Mouse (Mus musculus): ENCODE results near the gene Tmem135.
A peak's percentile ranks its signal among the peaks of the same experiment; 100 is the strongest.

The Tmem135 gene

DNA sequence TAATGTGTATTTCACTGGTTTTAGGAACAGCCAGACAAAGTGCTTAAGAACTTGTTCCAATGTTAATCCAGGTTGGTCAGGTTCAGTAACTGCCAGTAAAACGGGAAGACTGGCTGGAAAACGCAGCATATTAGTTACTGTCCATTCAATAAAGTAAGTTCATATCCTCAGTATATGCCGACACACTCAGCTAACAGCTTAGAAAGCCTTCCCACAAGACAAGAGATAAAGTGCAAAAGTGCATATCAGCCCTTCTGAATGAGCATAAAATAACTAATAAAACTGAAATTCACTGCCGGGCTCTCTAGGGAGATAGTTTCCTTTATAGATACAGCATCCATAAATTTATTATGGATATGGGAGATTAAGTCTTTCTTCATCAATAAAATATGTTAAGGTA, 161.5 kb downstream of the Tmem135 start:
- no peak for DNase-seq

GRCm38 (mm10) chr7:89242143-89242542, 161.9 kb downstream of the Tmem135 start:
- no peak for DNase-seq

GRCm38 (mm10) chr7:89239592-89239991, 164.4 kb downstream of the Tmem135 start:
- DNase-seq = no peak

DNA sequence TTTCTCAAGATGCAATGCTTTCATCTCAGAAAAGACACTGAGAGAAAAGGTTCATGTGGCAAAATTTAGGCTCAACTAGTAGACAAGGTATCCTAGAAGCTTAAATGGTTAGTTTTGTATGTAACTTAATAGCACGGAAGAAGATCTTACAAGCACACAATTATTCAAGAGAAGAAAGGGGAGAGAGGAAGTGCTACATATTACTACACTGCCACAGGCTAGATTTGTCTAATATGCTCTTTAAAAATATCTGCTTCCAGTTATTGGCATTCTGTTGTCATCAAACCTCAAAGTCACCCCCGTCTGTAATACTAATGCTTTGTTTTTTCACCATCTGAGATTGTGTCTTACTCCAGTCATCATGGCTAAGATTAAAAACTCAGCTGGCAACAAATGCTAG, 167.4 kb downstream of the Tmem135 start:
- no peak for DNase-seq

- DNase-seq = no peak
Observed at GRCm38 (mm10) chr7:89235974-89236507, 168.0 kb downstream of the Tmem135 start.

DNA sequence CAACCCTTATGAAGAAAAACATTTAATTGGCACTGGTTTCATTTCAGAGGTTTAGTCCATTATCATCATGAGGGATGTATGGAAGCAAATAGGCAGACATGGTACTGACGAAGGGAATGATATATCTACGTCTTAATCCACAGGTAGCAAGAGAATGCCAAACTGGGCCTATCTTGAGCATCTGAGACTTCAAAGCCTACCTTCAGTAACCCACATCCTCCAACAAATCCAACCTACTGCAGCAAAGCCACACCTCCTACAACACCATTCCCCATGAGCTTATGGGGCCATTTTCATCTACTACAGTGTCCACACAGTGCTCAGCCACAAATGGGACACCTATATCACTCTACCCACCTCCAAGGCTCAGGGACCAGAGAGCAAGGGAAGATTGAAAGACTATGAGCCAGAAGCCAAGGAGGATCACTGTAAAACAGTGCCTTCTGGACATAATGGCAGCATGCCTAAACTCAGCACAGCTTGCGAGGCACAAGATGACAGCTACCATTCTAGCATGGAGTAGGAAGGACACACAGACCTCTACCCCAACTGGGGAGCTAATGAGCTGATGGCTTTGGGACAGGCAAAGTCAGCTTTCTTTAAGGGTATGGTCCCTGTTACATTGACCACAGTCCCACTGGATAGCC, 171.4 kb downstream of the Tmem135 start:
- peak; percentile 49 to 57 for DNase-seq

DNA sequence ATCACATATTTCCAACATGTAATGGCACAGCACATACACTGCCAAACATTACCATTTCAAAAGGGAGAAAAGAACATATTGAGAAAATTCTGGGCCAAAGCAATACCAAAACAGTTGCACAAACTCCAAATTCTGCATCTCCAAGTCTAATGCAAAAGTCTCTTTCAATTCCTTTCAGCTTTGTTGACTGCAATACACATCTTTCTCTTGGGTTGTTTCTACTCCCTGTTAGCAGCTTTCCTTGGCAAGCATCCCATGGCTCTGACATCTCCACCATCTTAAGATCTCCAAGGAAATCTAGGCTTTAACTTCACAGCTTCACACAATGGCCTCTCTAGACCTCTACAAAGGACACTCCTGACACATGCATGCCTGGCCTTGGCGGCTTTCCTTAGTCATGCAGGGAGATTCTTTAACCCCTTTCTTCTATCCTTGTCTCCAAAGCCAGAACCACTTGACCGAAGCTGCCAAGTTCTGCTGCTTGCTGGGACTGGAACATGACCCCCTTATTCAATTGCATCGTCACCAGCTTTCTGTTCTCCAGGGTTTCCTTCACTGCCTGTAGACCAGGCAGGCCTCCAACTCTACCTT, 172.7 kb downstream of the Tmem135 start:
- peak in 1 of 2 experiments; percentile 23 for DNase-seq

- DNase-seq = no peak
Observed at GRCm38 (mm10) chr7:89222609-89223008, 181.4 kb downstream of the Tmem135 start.

DNA sequence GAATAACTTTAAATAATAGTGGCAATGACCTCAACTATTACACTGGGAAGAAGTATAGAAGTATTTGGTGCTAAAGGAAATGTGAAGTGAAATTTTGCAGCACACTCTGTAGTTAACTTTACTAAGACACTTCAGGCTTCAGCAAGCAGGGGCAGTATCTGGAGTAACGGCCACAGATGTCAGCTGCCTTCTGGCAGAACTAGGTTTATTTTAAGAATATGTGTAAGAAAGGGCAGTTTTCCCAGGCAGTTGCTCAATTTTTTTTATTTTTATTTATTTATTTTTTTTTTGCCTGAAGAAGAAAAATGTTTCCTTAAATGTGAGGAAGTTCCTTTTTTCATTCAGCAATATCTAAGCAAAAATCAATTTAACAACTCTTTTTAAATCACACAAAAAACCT, 187.4 kb downstream of the Tmem135 start:
- no peak for DNase-seq

- no peak for DNase-seq
Observed at GRCm38 (mm10) chr7:89216118-89216517, 187.9 kb downstream of the Tmem135 start.

DNA sequence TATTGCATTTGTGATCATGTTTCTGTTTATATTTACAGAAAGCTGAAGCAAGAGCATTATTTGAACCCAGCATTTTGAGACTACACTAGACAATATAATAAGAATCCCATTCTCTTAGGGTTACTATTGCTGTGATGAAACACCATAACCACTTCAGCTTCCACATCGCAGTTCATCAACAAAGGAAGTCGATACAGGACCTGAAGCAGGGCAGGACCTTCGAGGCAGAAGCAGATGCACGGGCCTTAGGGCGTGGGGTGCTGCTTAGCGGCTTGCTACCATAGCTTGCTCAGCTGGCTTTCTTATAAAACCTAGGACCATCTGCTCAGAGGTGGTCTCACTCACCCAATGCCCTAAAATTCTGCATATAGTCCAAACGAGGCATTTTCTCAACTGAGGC, 188.3 kb downstream of the Tmem135 start:
- no peak for DNase-seq

DNA sequence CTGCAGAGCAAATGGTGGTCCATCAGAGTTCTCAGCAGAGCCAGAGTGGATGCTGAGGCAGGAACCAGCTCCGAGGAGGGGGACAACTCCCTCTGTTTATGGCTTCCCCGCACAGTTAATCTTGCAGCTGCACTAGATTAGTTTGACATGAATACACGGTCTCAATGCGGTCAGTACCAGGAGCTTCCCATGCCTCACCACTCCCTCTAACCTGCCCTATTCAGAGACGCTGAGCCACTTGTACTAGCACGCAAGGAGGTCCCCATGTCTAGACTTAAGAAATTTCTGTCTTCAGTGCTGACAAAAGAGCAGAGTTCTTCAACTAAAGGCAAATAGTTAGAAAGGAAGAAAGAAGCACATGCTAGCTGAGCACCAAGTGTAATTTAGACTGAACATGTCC, 193.5 kb downstream of the Tmem135 start:
- no peak for DNase-seq

DNA sequence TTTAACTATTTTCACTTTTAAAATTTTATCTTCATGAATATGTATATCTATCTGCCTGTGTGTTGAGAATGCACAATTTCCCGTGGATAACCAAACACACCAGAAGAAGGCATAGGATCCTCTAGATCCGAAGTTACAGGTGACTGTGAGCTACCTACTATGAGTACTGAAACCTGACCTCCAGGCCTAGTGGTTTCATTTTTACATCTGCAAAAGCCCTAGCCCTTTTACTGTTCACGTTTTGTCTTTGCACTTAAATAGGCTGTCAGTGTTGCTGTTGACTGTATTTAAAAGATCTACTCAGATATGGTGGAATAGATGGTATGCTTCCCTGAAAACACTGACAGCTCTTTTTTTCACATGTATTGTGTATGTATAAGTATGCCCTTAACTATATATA, 197.9 kb downstream of the Tmem135 start:
- no peak for DNase-seq

DNA sequence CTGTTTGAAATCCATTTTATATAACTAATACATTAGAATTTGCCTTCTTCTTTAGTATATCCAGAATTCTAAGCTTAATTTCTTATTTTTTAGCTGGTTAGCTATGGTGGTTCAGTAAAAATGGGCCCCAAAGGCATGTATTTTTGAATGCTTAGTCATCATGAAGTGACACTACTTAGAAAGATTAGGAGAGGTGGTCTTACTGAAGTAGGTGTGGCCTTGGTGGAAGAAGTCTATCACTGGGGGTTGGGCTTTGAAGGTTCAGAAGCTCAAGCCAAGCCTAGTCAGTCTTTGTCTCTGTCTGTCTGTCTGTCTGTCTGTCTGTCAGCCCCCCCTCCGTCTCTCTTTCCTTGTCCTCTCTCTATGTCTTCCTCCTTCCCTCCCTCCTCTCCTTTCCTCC, 198.6 kb downstream of the Tmem135 start:
- DNase-seq = no peak

- no peak for DNase-seq
Observed at GRCm38 (mm10) chr7:89203144-89203543, 200.9 kb downstream of the Tmem135 start.

- DNase-seq = no peak
Observed at GRCm38 (mm10) chr7:89201954-89202353, 202.1 kb downstream of the Tmem135 start.

- DNase-seq = no peak
Observed at GRCm38 (mm10) chr7:89198499-89198898, 205.5 kb downstream of the Tmem135 start.

DNA sequence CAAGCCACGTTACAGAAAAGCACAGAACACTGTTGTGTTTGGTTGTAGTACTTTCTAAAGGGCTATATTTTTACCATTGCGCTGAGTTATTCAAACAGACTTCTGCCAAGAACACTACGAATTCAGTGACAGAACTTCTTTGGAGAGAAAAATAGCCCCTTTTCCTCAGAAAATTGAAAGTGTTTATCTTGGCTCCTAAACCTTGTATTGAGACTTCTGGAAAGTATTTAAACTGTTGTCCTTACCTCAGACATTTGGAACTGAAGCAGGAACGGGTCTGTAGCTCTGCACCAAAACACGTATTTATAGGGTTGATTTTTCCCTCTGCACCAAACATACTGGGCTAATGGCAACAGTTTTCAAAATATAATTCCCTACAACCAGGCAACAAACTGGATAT, 210.6 kb downstream of the Tmem135 start:
- no peak for DNase-seq

DNA sequence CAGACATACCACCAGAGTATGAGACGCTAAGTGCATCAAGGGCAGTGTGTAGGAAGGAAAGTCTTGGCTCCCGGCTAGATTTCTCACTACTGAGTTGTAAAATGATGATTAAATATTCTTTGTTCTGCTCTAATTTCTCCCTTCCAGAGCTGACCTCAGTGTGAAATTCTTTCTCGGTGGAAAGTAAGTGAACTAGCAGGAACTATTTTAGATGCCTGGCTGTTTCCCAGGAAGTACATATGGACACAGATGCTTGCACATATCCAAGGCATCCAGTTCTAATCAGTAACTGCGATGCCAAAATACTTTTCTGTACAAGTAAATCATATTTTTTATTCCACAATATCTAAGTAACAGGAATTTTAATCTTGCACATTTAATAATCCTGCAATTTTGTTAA, 220.1 kb downstream of the Tmem135 start:
- no peak for DNase-seq

GRCm38 (mm10) chr7:89182943-89183342, 221.1 kb downstream of the Tmem135 start:
- no peak for DNase-seq

DNA sequence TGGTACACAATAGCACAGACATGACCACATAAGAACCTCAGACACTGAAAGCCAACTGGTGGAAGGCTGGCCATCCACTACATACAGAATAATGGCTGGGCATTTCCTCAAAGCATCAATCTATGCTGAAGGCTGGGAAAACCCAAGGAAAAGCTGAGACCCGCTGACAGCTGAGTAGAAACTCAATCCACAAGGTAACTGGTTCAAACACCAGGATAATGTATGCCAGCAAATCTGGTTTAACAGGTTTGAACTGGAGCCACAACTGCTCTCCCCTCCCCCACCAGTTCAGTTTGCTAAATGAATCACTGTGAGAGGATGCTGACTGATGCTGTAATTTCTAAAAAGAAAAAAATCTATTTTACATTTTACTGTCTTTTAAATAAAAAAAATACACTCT, 222.7 kb downstream of the Tmem135 start:
- no peak for DNase-seq

GRCm38 (mm10) chr7:89178601-89179000, 225.4 kb downstream of the Tmem135 start:
- DNase-seq = peak; percentile 29 to 47

DNA sequence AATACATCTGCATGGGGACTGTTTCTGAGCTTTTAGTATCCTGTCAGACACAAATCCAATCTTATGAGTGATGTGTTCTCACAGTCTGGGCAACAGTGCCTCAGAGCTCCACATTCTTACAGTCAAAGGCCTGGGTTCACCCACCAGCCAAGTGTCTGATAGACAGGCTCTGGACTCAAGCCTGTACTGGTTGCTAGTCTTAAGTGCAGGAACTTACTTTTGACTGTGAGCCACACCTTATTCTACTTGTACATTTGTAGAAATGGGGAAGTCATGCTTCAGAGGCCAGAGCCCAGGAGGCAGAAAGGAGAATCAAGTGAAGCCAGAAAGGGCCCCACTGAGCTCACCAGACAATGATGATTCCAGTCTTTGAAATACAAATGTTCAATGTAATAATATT, 226.1 kb downstream of the Tmem135 start:
- no peak for DNase-seq

DNA sequence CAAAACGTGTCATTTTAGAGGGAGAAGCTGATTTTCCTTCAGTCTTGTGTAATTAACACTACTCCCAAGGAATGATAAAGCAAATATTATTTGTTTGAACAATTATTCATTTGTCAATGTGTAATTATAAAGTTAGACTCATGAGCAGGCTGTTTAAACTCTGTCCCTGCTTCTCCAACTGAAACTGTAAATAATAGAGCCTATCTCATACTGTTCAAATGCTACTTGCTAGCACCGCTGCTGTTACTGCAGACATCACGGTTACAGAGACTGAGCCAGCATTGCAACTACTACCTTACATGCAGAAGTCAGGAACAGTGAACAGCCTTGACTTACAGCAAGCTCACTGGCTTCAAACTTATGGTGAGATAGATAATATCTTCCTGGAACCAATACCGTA, 229.6 kb downstream of the Tmem135 start:
- no peak for DNase-seq

DNA sequence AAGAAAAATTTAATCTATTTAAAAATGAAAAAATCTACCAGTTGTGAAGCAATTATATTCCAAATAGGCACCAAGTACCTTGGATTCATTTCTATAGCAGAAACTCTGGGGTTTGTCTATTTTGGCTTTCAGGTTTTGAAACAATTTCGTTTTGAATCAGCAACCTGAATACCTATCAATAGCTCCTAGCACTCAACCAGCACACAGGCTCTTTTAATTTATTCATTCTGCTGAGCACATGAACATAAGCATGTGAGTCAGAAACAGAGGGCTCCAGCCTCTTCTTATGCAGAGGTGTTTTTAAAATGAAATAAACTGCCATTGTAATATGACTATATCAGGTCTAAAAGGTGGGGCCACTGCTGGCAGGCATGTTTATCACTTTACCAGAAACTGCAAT, 231.0 kb downstream of the Tmem135 start:
- no peak for DNase-seq
